Mouse (Mus musculus) hindlimb bud, embryonic 11.5 days (tissue): ENCODE data around the gene Folr1.

Source experiments
- DNase-seq: peaks from one replicate; pipeline ENCODE4 v3.0.0-alpha.2; 2012; ENCODE audit warnings: low read depth, low spot score; ENCODE audit errors: extremely low spot score

Gene Folr1

DNA sequence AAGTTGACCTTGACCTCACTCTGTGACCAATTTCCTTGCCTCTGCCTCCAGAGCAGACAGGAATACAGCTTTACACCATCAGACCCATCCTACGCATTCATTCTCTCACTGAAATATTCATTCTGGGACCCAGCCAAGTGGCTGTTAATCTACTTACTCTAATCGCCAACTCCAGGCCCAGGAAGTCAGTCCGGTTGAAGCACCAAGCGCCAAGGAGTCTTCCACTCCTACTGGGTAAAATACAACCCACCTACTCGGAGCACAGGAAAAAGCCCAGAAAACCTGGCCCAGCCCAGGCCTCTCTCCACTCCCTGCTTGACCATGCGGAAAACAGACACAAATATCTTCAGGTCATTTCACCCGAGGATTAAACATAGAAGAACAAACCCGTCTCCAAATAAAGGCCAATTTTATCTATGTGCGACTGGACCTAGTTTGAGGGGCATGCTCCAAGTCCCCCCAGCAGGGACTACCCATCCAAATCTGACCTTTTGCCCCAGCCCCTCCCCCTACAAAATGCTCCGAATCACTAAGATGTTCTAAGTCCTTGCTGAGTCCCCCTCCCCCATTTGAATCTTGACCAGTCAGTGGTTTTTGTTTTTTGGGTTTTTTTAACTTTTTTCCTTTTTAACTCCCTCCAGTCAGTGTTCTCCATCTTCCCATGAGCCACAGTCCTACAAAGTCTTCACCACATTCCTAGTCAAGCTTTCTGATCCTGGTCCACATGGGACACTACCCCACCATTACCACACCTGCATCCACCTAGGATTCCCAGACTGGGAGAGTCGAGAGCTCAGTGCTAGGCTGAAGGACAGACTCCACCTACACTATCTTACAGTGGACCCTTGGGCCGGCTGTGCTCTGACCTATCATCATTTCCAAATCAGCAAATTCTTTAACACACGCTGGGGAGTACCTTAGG, 2.1 kb downstream of the Folr1 start:
- no peak for DNase-seq

DNA sequence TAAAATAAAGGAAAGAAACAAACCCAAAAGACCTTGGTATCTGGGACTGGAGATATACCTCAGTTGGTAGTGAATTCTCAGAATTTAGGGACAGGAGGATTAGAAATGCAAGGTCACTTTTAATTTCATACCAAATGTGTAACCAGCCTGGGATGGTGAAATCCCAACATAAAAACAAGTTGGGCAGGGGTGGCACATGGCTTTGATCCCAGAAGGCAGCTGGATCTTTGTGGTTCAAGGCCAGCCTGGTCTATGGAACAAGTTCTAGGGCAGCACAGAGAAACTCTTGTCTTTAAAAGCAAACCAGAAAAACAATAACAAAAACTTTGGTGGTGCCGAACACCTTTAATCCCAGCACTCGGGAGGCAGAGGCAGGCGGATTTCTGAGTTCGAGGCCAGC, 3.1 kb downstream of the Folr1 start:
- DNase-seq: no peak

DNA sequence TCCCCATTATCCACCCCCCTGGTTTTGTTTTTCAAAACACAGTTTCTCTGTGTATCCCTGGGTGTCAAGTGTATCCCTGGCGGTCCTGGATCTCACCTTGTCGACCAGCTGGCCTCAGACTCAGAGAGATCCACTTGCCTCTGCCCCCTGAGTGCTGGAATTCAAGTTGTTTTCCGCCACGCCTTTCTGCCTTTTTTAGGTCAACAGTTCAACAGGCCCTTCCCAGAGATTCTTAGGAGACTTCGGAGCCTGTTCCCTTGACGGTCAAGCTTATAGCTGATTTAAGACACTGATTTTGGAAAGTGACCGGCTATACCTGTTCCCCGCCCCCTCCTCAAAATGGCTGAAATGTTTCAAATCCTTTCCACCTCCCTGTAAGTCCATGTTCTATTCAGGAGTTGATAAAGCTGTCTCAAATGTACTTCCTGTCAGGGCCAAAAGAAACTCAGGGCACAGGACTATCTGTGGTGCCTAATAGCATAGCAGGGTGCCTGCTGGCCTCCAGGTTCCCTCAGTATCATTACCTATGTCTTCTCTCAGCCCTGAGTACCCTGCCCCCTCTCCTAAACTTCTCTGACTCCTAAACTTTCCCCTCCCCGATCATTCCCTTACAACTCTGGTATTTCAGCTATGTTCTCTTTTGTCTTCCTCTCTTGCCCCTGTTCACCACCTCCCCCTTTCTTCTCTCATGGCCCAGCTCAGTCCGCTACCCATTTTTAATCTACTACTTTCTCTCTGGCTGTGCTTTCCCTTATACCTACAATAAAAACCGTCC, 3.9 kb downstream of the Folr1 start:
- DNase-seq: no peak

DNA sequence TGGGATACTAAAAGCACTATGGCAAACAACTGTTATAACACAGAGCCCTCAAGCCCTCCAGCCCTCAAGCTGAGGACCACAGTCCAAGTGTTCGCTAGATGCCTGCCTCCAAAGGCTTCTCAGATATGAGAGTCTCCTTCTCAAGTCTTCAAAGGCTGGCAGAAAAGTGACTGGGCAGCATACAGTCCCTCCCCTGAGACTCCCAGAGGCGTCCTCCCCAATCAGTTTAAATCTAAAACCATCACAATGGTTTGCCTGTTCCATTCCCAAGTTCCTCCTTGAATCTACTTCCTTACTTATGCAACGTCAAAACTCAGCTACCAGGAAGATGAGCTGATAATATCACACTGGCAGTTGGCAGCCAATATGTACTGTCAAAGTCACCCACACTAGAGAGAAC, 7.2 kb downstream of the Folr1 start, which contains the start of gene Anapc15:
Gene Anapc15 (plus strand): TSS at position 301 of the 400 bp plus-strand sequence.
- no peak for DNase-seq

DNA sequence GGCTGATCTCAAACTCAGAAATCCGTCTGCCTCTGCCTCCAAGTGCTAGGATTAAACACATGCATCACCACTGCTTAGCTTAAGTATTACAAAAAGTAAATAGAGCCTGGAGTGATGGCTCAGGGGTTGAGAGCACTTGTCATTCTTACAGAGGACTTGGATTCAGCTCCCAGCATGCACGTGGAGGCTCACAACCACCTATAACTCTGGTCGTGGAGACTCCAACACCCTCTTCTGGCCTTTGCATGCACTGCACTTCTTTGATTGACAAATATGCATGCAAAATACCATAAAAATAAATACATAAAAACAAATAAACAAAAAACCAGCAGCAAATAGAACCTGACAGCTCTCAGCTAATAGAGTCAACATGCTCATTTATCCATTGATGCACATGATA, 8.3 kb downstream of the Folr1 start:
- no peak for DNase-seq

DNA sequence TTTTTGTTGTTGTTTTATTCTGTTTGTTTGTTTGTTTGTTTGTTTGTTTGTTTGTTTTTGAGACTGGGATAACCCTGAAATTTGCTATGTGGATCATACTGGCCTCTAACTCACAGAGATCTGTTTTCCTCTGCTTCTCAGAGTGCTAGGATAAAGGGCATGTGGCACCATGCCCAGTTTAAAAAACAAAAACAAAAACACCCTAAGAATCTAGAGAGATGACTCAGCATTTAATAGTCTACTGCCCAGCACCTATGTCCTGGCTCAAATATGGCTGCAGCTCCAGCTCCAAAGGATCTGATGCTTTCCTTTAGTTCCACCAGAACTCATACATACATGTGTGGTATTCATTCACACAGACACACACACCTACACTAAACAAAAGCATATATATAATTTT, 9.6 kb downstream of the Folr1 start:
- no peak for DNase-seq

DNA sequence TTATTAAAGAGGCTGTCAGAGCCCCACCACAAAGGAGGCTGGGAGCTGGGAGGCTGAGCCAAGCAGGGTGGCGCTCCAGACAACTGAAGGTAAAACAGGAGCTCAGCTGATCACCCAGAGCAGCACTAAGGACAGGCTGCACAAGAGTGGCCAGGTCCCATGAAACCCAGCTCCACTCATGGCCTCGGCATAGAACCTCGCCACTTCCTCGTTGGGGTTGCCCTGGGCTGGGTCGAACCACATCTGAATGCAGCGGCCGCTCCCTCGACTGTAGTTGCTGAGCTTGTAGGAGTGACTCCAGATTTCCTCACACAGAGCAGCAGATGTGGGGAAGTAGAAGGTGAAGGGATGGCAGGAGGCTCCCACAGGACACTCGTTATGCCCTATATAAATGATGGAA, 12.2 kb downstream of the Folr1 start:
- DNase-seq: no peak

DNA sequence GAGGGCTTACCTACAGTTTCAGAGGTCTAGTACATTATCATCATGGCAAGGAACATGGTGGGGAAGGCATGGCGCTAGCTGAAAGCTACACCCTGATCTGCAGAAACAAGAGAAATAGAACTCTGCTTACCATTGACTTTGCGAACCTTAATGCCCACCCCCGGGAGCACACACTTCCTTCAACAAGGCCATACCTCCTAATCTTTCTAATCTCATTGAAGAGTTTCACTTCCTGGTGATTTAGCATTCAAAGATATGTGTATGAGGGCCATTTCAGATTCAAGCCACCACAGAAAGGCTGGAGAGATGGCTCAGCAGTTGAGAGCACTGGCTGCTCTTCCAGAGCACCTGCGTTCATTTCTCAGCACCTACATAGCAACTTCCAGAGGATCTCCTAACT, 13.5 kb downstream of the Folr1 start, which contains the start of gene Folr2:
Gene Folr2 (minus strand): TSS at position 101 of the 400 bp plus-strand sequence.
- no peak for DNase-seq

DNA sequence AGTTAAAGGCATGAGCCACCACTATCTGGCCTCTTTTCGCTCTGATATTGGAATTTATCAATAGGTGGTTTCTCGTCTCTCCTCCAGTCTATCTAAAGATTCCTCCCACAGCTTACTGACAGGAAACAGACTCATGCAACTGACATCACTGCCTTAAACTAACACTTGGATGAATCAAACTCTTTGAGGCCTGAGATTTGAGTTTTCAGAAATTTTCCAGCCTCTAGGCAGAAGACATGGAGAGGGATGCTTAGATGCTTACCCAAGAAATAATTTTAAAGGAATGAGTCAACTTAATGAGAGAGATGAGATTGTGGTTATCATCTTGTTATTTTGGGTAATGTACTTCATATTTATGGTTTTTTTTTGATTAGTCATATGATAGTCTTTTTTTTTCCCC, 16.8 kb downstream of the Folr1 start:
- DNase-seq: no peak

DNA sequence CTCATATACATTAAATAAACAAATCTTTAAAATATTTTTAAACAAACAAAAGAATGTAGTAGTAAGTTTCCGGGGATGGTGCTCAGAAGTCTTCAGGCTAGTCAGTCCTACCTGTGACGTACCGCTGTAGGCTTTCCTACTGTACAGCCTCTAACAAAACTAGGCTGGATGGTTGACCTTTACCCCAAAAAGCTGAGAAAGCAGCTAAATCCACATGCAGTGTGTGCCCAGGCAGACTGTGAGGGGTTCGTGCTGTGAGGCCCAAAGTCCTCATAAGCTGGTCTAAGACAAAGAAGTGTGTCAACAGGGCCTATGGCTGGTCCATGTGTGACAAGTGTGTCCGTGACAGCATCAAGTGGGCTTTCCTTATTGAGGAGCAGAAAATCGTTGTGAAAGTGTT, 17.7 kb downstream of the Folr1 start:
- no peak for DNase-seq

DNA sequence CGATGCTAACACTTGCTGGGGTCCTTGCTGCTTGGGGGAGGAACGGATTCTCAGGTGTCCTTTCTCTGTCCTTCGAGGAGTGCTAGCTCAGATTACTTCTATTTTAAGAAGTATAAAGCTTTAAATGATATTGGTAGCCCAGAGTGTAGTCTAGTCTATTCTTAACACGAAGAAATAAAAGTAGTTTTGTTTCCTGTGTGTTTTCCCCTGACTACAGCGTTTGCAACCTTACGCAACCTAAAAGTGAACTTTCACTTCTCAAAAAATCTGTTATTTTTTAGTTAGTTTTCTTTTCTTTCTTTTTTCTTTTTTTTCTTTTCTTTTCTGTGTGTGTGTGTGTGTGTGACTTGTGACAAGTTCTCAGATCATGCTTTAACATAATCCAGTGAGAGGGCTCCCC, 18.9 kb downstream of the Folr1 start:
- DNase-seq: no peak

DNA sequence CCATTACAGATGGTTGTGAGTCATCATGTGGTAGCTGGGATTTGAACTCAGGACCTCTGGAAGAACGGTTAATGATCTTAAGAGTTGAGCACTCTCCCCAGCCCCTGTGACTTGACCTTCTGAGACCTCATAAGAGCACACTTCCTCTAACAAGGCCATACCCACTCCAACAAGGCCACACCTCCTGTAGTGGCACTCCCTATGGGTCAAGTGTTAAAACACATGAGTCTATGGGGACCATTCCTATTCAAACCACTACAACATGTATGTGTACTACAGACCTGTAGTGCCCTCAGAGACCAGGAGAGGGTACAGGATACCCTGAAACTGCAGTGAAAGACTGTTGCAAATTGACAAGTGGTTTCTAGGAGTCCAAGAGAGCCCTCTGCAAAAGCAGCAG, 22.7 kb downstream of the Folr1 start:
- DNase-seq: no peak

DNA sequence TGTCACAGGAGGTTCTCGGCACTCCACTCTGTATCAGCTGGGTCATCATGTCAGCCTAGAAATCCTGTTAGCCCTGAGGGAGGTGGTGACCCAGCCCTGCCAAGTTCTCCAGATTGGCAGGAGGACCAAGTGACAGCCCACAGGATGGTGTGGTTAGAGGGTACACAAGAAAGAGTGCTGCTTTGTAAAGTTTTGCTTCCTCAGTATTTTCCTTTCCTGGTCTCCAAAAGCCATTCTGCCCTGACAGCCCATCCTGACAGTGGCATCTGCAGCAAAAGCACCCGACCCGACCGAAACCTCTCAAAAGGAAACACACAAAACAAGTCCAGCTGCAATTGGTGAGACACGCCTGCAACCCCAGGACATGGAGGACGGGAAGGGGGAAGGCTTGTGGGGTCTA, 26.4 kb downstream of the Folr1 start:
- no peak for DNase-seq

DNA sequence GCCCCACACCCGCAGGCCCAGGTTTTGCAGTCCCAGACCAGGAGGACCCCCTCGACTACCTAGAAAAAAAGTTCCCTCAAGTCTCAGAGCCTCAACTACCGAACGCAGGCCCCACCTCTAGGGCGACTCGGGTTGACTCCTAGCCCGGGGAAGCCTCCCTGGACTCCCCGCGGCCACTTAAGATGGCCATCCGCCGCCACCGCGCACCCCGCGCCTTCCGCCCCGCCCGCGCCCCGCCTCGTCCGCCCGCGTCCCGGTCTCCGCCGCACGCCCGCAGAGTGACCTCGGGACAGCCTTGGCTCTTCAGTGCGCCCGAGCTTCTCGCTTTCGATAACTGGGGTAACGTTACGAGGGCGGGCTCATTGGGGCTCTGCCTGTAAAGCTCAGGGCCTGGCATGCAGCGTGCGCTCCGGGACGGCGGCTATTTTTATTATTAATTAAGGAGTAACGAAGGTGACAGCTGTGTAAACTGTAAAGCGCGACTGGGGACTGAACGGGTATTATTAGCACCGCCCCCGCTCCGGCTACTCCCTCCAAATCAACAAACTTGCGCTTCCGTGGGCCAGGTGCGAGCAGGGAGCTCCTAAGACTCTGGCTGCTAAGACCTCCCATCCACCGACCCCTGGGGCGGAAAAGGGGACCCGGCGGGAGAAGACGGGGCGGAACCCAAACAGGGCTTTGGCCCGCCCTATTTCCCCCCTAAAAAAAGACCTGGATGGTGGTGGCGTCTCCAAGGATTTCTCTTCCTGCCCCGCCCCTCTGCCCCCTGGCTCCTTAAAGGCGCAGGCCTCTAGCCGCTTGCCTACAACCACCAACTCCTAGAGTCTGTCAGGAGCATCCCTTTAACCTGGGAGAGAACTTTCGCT, 32.7 kb downstream of the Folr1 start, which contains the start of gene Inppl1:
Gene Inppl1 (minus strand): TSS at position 624 of the 866 bp plus-strand sequence.
- peak; percentile 58 for DNase-seq

DNA sequence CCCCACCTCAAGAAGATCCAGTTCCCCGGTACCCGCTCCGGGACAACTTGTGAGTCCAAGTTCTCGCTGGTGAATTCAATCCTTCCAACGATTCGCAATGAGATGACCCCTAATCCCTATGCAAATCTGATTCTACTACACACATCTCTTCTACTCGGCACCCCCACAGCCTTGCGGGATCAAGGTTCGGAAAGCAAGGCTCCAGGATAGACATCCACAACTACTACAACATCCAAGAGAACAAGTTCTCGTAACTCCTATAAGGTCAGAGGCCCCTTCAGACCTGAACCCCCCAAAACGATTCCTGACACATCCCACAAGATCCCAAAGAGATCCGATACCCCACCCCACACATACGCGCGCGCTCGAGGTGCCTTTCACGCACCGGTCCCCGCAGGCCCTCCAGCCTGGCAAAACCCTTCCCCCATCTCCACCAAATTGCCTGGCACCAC, 33.4 kb downstream of the Folr1 start:
- DNase-seq: no peak

DNA sequence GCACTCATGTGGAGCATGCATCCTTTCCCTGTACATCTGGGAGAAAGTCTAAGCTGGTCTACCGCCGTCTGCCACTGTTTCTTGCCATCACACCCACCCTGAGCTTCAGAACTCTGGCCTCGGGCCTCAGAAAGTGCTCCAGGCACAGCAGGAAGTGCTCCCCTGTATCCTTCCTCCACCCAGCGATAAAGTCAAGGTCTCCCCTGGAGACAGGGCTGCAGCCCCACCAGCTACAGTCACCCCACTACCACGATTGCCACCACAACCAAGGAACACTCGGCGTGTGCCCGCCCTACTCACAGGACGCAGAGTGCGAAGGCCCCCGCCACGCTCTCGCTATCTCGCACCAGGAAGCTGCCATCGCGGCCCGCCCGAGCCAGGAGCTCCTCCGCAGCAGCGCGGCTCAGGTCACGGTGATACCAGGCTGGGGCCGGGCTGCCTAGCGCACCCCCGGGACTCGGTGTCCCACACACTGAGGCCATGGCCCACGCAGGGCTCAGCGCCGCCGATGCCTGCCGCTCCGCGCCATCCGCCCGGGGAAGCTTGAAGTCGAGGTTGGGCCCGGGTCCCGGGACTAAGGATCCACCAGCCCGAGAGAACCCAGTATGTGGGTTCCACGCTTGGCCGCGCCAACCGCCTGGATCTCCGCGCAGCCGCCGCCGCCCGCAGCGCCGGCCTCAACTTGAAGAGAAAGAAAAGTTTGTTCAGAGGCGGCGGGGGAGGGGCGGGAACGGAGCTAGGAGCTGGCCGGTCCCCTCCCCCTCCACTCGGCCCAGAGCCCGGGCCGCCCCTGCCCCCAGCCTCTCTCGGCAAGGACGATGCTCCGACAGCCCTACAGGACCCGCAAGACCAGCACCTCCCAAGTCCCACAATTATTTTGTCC, 34.1 kb downstream of the Folr1 start:
- DNase-seq: no peak

DNA sequence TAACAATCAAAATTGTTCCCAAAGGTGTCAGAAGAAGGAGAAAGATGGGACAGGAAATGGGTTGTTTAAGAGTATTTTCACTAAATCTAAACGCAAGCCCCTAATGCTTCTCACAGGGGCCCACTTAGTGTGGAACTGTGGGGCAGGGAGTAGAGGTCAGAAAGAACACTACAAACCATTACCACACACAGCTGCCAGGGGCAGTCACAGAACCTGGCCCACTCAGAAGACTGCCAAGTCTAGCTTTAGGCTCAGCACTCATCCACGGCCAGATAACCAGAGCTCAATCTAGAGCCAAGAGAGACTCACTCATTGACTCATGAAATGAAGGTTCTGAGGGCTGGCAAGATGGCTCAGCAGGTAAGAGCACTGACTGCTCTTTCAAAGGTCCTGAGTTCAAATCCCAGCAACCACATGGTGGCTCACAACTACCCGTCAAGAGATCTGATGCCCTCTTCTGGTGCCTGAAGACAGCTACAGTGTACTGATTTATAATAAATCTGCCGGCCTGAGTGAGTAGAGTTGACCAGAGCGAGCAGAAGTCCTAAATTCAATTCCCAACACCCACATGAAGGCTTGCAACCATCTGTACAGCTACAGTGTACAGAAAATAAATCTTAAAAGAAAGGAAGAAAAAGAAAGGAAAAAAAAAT, 35.0 kb downstream of the Folr1 start:
- no peak for DNase-seq

DNA sequence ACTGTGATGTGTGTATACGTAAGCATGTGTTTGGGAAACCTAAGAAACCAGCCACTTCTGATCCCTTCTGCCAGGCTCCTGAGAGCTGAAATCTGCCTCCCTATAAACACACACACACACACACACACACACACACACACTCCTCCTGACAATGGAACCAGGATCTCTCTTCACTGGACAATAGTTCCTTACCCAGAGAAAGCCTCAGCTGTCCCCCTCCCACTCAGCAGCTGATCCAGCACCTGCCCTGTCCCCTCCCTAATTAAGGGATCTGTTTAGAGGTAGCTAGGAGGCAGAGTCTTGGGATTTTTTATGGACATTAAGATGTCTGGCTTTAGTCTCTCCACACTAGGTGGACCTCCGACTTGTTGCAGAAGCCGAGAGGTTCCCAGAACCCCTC, 35.7 kb downstream of the Folr1 start:
- DNase-seq: no peak

DNA sequence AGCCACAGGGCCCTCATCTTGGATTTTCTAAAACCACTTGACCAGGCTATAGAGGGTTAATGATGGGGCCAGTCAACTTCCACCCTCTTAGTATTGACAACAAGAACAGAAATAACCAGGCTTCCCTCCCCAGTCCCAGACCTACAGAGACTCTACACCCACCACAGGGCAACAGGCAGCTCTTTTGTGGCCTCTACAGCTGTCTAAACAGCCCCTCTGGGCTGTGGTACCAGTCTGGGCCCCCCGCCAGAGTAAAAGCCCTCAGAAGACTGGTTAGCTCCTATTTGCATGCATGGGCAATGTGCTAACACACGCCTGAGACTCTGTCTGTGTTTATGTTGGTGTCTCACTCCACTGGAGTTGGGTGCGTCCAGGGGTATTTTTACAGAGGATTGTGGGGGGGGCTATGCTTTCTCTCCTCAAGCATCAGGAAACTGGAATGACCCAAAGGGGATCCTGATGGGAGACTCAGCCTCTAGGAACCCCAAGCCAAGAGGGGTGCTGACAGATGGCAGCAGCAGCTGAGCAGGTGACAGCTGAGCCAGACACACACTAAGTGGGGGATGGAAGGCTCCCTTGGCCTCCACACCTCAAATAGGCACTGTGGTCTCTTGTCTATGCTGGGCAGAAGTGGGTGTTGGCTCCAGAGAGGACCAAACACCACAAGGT, 36.5 kb downstream of the Folr1 start:
- DNase-seq: no peak
